Mouse (Mus musculus): ENCODE data around the gene Apeh.

DNA sequence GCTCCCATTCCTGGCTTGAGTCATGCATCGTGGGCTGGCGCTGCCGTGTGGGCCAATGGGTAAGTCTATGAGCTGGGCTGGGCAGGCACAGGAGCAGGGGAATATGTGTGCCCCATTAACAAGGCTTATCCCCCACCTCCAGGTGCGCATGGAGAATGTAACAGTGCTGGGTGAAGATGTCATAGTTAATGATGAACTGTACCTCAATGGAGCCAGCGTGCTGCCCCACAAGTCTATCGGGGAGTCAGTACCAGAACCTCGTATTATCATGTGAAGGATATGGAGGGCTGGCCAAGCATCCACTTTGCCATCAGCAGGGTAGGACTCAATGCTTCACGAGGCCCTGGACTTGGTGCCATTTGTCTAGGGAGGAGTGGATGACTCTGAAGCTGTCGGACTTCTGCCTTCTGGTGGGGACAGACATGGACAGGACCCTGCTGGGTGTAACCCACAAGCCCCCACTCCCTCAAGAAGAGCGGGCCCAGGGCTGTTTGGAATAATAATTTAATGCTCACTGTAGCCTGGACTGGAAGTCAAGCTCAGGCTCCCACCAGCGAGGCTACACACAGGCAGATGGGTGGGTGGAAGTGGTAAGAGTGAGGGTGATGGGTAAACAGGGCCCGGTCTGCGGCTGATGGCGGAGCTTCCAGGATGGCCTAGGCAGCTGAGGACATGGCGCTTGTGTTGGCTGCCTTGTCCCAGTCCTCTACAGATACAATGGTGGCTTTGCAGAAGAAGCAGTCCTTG lies 43.0 kb downstream of the Apeh start:
- TF ChIP-seq POLR2A (IDR thresholded peaks at IDR 0.05; ENCODE audit: borderline replicate concordance, extremely low read depth, low read depth, low read length), result no peak
- no peak for TF ChIP-seq CTCF (IDR thresholded peaks at IDR 0.05; ENCODE audit: insufficient read depth, low read length)

All from lung, adult 2 months (tissue).